Mouse (Mus musculus) hindbrain, embryonic 14.5 days (tissue): ENCODE measurements at regions not wholly inside any gene's neighbourhood (a gene's known extent, or its start where the extent isn't known, plus 50 kb on each side); places are given as distances from the start of the nearest gene placed in this dataset.
"Not testable (repeated sequence)": the region's sequence is repeated elsewhere in the genome, so short reads cannot be mapped to it uniquely, and the experiment has no call there.

Experiments
- ATAC-seq: fragments of 200-750 bp; cut with Nextera tagmentation; 2 replicates; pipeline ENCODE4 v1.8.0; 2017; ENCODE audit warnings: moderate number of reproducible peaks, mild to moderate bottlenecking, moderate TSS enrichment, moderate library complexity; ENCODE audit not compliant: low FRiP score
- DNase-seq: peaks from one replicate; pipeline ENCODE4 v3.0.0-alpha.2; 2015; ENCODE audit warnings: low spot score
- H3K27ac ChIP-seq: fragments of 300-500 bp; sonication (generic); 2 replicates; pipeline ENCODE4 v1.5.1; 2014; ENCODE audit warnings: mild to moderate bottlenecking, moderate library complexity
- H3K27me3 ChIP-seq: fragments of 300-500 bp; sonication (generic); 2 replicates; pipeline ENCODE4 v1.6.1; 2014; ENCODE audit warnings: mild to moderate bottlenecking, low read length, mixed read lengths; ENCODE audit not compliant: control insufficient read depth, insufficient read depth
- H3K36me3 ChIP-seq: fragments of 300-500 bp; sonication (generic); replicated peaks from 2 replicates; pipeline ENCODE4 v1.6.1; 2014; ENCODE audit not compliant: control insufficient read depth, insufficient read depth
- H3K4me1 ChIP-seq: fragments of 300-500 bp; sonication (generic); replicated peaks from 2 replicates; pipeline ENCODE4 v1.6.1; 2014; ENCODE audit warnings: antibody characterized with exemption, low read length, mixed read lengths; ENCODE audit not compliant: control insufficient read depth, insufficient read depth
- H3K4me2 ChIP-seq: fragments of 300-500 bp; sonication (generic); replicated peaks from 2 replicates; pipeline ENCODE4 v1.6.1; 2014; ENCODE audit warnings: mild to moderate bottlenecking, moderate library complexity
- H3K4me3 ChIP-seq: fragments of 300-500 bp; sonication (generic); replicated peaks from 2 replicates; pipeline ENCODE4 v1.5.1; 2014; ENCODE audit warnings: mild to moderate bottlenecking, low read length
- H3K9ac ChIP-seq: fragments of 300-500 bp; sonication (generic); 2 replicates; pipeline ENCODE4 v1.6.1; 2014
- H3K9me3 ChIP-seq: fragments of 300-500 bp; sonication (generic); 2 replicates; pipeline ENCODE4 v1.6.1; 2016; ENCODE audit warnings: low read length; ENCODE audit not compliant: control insufficient read depth
- WGBS: fragments of 180-500 bp; shearing (Covaris S2); extraction: QIAGEN DNeasy Blood & Tissue Kit; methylation state at CpG from one replicate; pipeline ENCODE4 v1.1.7; 2014; 5-methylcytosine and 5-hydroxymethylcytosine counted together

GRCm38 (mm10) chr8:5030651-5031050 lies 74.5 kb downstream of the Slc10a2 start:
- Histone ChIP-seq H3K4me2 (no peak overlapping the region), H3K4me1 (no peaks in the 10 kb centered on the region), H3K27ac (no peak overlapping the region), H3K36me3 (no peaks in the 10 kb centered on the region), H3K27me3 (no peaks in the 10 kb centered on the region), H3K4me3 (no peak overlapping the region), H3K9me3 (no peaks in the 10 kb centered on the region), H3K9ac (no peak overlapping the region)
- 88% methylated on average over 3 of the region's 3 CpGs for WGBS
- DNase-seq (no peak), ATAC-seq (no peak)

DNA sequence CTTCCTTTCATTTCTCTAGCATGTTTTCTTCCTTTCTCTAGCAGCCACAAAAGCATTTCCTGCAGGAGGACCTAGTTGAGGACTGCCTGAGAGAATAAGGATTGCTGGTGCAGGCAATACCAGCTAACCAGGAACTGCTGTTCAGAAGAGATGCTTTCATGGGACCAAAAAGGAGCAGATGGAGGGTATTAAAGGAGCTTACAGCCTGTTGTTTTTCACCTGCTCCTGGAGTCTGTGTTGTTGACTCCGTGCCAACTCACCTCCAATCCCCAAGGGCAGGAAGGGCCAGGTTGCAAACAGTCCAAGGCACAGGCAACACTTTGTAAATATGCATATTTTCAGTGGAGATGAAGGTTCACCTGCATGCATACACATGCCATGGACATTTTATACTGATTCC lies 92.8 kb downstream of the Slc10a2 start:
- ATAC-seq (no peak), DNase-seq (peak; percentile 39)
- Histone ChIP-seq H3K4me2 (no peak overlapping the region), H3K9me3 (no peaks in the 10 kb centered on the region), H3K36me3 (no peaks in the 10 kb centered on the region), H3K4me3 (no peak overlapping the region), H3K27ac (no peak overlapping the region), H3K27me3 (no peaks in the 10 kb centered on the region), H3K9ac (no peak overlapping the region), H3K4me1 (no peaks in the 10 kb centered on the region)
- 71% methylated on average over 1 of the region's 1 CpGs for WGBS

GRCm38 (mm10) chr8:5011771-5012170 lies 93.4 kb downstream of the Slc10a2 start:
- no peak for DNase-seq
- no peak overlapping the region for H3K27ac ChIP-seq
- no peaks in the 10 kb centered on the region for H3K27me3 ChIP-seq
- H3K4me2 ChIP-seq: no peak overlapping the region
- WGBS: 83% methylated on average over 3 of the region's 3 CpGs
- H3K9ac ChIP-seq: no peak overlapping the region
- H3K36me3 ChIP-seq: no peaks in the 10 kb centered on the region
- no peaks in the 10 kb centered on the region for H3K9me3 ChIP-seq
- H3K4me1 ChIP-seq: no peaks in the 10 kb centered on the region
- ATAC-seq: no peak
- no peak overlapping the region for H3K4me3 ChIP-seq

DNA sequence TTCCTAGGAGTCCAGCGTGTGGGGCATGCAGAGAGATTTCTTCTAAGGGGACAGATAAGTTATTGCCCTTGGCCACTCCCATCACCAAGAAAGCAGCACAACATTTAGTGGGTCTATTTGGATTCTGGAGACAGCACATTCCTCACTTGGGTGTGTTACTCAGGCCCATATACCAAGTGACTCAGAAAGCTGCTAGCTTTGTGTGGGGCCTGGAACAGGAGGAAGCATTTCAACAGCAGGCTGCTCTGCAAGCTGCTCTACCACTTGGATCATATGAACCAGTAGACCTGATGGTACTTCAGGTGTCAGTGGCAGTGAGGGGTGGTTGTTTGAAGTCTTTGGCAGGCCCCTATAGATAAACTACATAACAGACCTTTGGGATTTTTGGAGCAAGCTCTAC lies 101.8 kb downstream of the Slc10a2 start:
- H3K4me1 ChIP-seq, ATAC-seq, H3K27me3 ChIP-seq, H3K27ac ChIP-seq, H3K9me3 ChIP-seq, DNase-seq, H3K4me3 ChIP-seq, H3K9ac ChIP-seq, H3K4me2 ChIP-seq, H3K36me3 ChIP-seq: not testable (repeated sequence)
- WGBS: 89% methylated on average over 1 of the region's 1 CpGs
